Mouse (Mus musculus): ENCODE results near the gene Gm8271. TPM values are rescaled to one million over a fixed set of nuclear protein-coding genes. Genes with fewer than 3 reads are reported as not detected.
"Not testable (repeated sequence)": the region's sequence is repeated elsewhere in the genome, so short reads cannot be mapped to it uniquely, and the experiment has no call there.

Gene Gm8271
- not detected in 2 replicates for polyA plus RNA-seq (2015; fragmentation: Nextera tagmentation; extraction: Ambion mirVana)

- not testable (repeated sequence) for H3K36me3 ChIP-seq (ENCODE audit: control insufficient read depth, insufficient read depth); H3K9me3 ChIP-seq (ENCODE audit: control insufficient read depth, low read length); H3K9ac ChIP-seq (replicated peaks; ENCODE audit: low read depth, low read length); ATAC-seq; H3K4me1 ChIP-seq (replicated peaks; ENCODE audit: control insufficient read depth, insufficient read depth, low read length); H3K4me3 ChIP-seq (replicated peaks; ENCODE audit: low read length); H3K27me3 ChIP-seq (replicated peaks; ENCODE audit: control insufficient read depth, insufficient read depth, low read length); H3K27ac ChIP-seq (ENCODE audit: low read length); H3K4me2 ChIP-seq (ENCODE audit: low read length)
- WGBS: no CpG with 5 or more reads among the region's 3 CpGs
Measured at GRCm38 (mm10) chr14:5185493-5185892, at the start of gene Gm8271. Gm8271 (plus strand) TSS chr14:5185793.

- H3K27ac ChIP-seq (ENCODE audit: low read length); H3K4me2 ChIP-seq (ENCODE audit: low read length); H3K9me3 ChIP-seq (ENCODE audit: control insufficient read depth, low read length); ATAC-seq; H3K4me3 ChIP-seq (replicated peaks; ENCODE audit: low read length); H3K27me3 ChIP-seq (replicated peaks; ENCODE audit: control insufficient read depth, insufficient read depth, low read length); H3K4me1 ChIP-seq (replicated peaks; ENCODE audit: control insufficient read depth, insufficient read depth, low read length); H3K9ac ChIP-seq (replicated peaks; ENCODE audit: low read depth, low read length); H3K36me3 ChIP-seq (ENCODE audit: control insufficient read depth, insufficient read depth): not testable (repeated sequence)
- WGBS: no CpG with 5 or more reads among the region's 1 CpGs
Measured at GRCm38 (mm10) chr14:5164235-5164634, 21.4 kb upstream of the Gm8271 start, which contains the start of gene Gm3317. Gm3317 (plus strand) TSS chr14:5164535.

Other genes with a start within 250 kb of the Gm8271 start
- gene Gm8297, start 201.9 kb upstream of the Gm8271 start, polyA plus RNA-seq (2015; fragmentation: Nextera tagmentation; extraction: Ambion mirVana): not detected in 2 replicates
- not detected in 2 replicates for gene Gm3298, start 169.9 kb upstream of the Gm8271 start, polyA plus RNA-seq (2015; fragmentation: Nextera tagmentation; extraction: Ambion mirVana)
- not detected in 2 replicates for gene 4930555G01Rik, start 135.2 kb upstream of the Gm8271 start, polyA plus RNA-seq (2015; fragmentation: Nextera tagmentation; extraction: Ambion mirVana)
- gene Gm8281, start 114.8 kb upstream of the Gm8271 start, polyA plus RNA-seq (2015; fragmentation: Nextera tagmentation; extraction: Ambion mirVana): 8.5 and 9.2 TPM in 2 replicates
- gene Gm8279, start 54.3 kb upstream of the Gm8271 start, polyA plus RNA-seq (2015; fragmentation: Nextera tagmentation; extraction: Ambion mirVana): not detected in 2 replicates
- gene Gm3317, start 21.3 kb upstream of the Gm8271 start, polyA plus RNA-seq (2015; fragmentation: Nextera tagmentation; extraction: Ambion mirVana): not detected in 2 replicates
- gene Gm3526, start 74.8 kb downstream of the Gm8271 start, polyA plus RNA-seq (2015; fragmentation: Nextera tagmentation; extraction: Ambion mirVana): not detected in 2 replicates
- not detected in 2 replicates for gene Gm3542, start 149.1 kb downstream of the Gm8271 start, polyA plus RNA-seq (2015; fragmentation: Nextera tagmentation; extraction: Ambion mirVana)
- gene Gm3500, start 203.3 kb downstream of the Gm8271 start, polyA plus RNA-seq (2015; fragmentation: Nextera tagmentation; extraction: Ambion mirVana): 1.1 TPM in 1 of 2 replicates, not detected in the other

Data from forebrain, embryonic 16.5 days (tissue).